Mouse (Mus musculus) CD4-positive, CD25-positive, alpha-beta regulatory T cell, adult 9 weeks (primary cell): ENCODE measurements around the gene Aifm3. TPM values are rescaled to one million over a fixed set of nuclear protein-coding genes. Genes with fewer than 3 reads are reported as not detected.

ENCODE experiments used
- polyA plus RNA-seq: library from polyadenylated mRNA; unstranded; fragments of 100-300 nt; shearing (Covaris generic); gene quantifications from one replicate; pipeline ENCODE4 v1.2.1, GENCODE M21; 2017

The Aifm3 gene
- polyA plus RNA-seq: not detected

GRCm38 (mm10) chr16:17489469-17490111 is at the start of gene Aifm3:
TSS of gene Aifm3 (plus strand) at chr16:17489611.

DNA sequence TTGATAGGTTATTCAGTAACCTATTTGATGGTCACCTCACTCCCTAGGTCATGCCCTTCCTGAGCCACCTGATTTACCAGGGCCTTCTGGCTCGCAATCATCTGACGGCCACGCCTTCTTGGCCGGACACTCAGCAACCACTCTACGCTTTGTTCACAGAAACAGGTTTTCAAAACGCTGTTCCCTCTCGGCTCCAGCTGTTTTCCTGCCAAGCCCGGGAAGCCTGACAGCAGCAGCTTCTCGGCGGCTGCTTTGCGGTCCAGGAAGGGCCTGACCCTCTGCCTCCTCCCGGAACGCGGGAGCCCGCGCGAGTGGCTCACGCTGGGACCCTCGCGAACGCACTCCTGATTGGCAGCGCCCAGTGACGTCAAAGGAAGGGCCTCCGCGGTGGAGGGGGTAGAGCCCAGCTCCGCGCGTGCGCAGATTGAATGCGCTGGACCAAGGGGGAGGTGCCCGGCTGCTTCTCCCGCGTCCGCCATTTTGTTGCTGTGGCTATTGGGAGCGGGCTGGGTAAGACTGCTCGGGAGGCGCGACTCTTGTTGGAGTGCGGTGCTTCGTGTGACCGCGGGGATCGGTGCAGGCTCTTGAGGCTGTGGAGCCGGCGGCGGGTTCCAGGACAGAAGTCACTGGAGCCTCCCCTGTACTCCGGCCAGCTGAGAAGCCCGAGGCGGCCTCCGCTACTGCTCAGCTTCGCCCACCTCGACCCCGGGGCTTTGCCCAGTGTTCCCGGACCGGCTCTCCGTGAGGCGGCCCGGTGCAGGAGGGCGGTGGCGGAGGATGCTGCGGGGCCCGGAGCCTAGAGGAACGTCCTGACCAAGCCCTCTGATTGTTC is 37.7 kb upstream of the Aifm3 start, which contains the start of gene Crkl:
Crkl (plus strand) TSS at position 447 of the 832 bp plus-strand sequence.

DNA sequence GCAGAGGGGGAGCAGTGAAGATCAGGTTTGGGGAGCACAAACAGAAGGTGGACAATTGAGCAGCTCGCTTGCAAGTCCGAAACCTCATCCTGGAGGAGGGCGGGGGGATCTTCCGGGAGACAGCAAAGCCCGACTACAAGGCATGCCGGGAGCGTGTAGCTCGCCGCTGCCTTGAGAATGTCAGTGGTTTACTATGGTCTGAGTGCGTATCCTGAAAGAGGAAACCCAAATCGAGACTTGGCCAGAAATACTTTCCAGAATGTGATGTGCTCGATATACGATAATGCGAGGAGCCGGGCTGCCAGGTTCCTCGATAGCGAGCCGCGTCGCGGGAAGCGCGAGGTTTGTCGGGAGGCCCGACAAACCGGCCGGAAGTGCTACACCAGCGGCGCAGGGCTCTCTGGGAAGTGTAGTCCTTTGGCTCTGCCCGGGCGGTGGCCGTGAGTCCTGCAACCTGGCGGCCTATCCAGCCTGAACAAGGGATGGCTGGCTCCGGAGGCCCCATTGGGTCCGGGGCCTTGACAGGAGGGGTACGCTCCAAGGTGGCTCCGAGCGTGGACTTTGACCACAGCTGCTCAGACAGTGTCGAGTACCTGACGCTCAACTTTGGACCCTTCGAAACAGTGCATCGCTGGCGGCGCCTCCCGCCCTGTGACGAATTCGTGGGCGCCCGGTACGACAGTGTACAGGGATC is 19.3 kb downstream of the Aifm3 start, which contains the start of gene Lztr1:
Lztr1 (plus strand) TSS at position 143 of the 694 bp plus-strand sequence.

DNA sequence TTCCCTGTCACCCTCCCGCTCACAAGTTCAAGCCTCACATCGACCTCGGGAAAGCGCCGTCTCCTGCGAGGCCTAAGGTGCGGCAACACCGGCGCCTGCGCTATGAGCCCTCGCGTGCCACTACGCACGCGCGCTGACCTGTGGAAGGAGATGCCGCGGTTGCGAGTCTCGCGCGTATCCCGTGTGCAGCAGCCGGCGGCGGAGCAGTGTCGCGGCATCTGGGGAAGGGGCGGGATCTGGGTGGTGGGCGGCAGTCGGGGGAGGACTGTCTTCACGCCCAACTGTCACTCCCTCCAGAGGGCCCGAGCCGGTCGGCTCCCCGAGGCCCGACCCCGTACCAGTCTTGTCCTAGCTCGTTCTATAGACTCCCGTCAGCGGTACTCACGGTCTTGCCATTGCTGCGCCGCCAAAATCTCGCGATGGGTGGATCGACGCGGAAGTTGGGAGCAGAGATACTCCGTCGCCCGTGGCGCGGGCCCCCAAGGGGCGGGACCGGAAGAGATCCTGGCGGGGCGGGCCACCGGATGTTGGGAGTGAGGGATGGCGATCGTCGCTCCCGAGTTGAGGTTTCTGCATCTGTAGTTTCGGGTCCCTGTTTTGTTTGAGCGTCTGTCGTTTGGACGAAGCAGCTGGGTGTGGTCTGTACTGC is 41.4 kb downstream of the Aifm3 start, which contains the start of gene Thap7:
Thap7 (minus strand) TSS at position 497 of the 649 bp plus-strand sequence.

Other genes with a start within 250 kb of the Aifm3 start
- gene Tmem191c, start 213.5 kb upstream of the Aifm3 start, polyA plus RNA-seq: 86.0 TPM
- gene Serpind1, start 158.2 kb upstream of the Aifm3 start, polyA plus RNA-seq: 0.31 TPM
- gene Snap29, start 83.6 kb upstream of the Aifm3 start, polyA plus RNA-seq: 26.0 TPM
- gene Pi4ka, start 83.3 kb upstream of the Aifm3 start, polyA plus RNA-seq: 30.1 TPM
- gene Crkl, start 37.6 kb upstream of the Aifm3 start, polyA plus RNA-seq: 82.2 TPM
- gene Lztr1, start 19.1 kb downstream of the Aifm3 start, polyA plus RNA-seq: 68.8 TPM
- gene Thap7, start 41.5 kb downstream of the Aifm3 start, polyA plus RNA-seq: 88.7 TPM
- gene Lrrc74b, start 71.6 kb downstream of the Aifm3 start, polyA plus RNA-seq: not detected
- not detected for gene P2rx6, start 72.3 kb downstream of the Aifm3 start, polyA plus RNA-seq
- 2.7 TPM for gene Slc7a4, start 93.6 kb downstream of the Aifm3 start, polyA plus RNA-seq
- gene Smpd4, start 129.7 kb downstream of the Aifm3 start, polyA plus RNA-seq: 29.2 TPM
- gene Ccdc74a, start 156.9 kb downstream of the Aifm3 start, polyA plus RNA-seq: 0.53 TPM
- gene Med15, start 243.3 kb downstream of the Aifm3 start, polyA plus RNA-seq: 153 TPM